ENCODE assay signal across 8 mouse cellular contexts in genomic region chr7:28393272-28393951, GRCm38 (mm10). TPM values are rescaled to one million over a fixed set of nuclear protein-coding genes. Genes with fewer than 3 reads are reported as not detected.
A peak's percentile ranks its signal among the peaks of the same experiment; 100 is the strongest.
DNase-seq lines count a peak whose midpoint lies in the region; ATAC-seq and TF ChIP-seq lines count a peak whose summit lies in the region.

No protein-coding gene starts in this region.

- no peak for TF ChIP-seq POLR2A in lung, adult 2 months (IDR thresholded peaks at IDR 0.05; ENCODE audit: borderline replicate concordance, extremely low read depth, low read depth, low read length)

- 6% methylated on average over 22 of the region's 22 CpGs for WGBS in lung, adult 2 months
- 6% methylated on average over 22 of the region's 22 CpGs for WGBS in embryonic facial prominence, embryonic 10.5 days
- WGBS in hindbrain, embryonic 15.5 days: 6% methylated on average over 22 of the region's 22 CpGs
- WGBS in midbrain, embryonic 16.5 days: 8% methylated on average over 22 of the region's 22 CpGs

- H3K4me3 ChIP-seq in lung, adult 2 months (replicated peaks; ENCODE audit: extremely low read depth, low read depth, low read length): peak overlapping the region; percentile 81
- H3K4me3 ChIP-seq in embryonic facial prominence, embryonic 10.5 days: peak overlapping the region; percentile 98
- peak overlapping the region; percentile 86 for H3K4me3 ChIP-seq in hindbrain, embryonic 15.5 days
- peak overlapping the region; percentile 97 for H3K4me3 ChIP-seq in midbrain, embryonic 16.5 days (ENCODE audit: low read depth, low read length)

- peaks cover 10% of the 10 kb centered on the region; the same call in 1 of the 2 replicates for H3K4me1 ChIP-seq in lung, adult 2 months (ENCODE audit: control insufficient read depth, insufficient read depth, low read length)
- H3K4me1 ChIP-seq in embryonic facial prominence, embryonic 10.5 days: peaks cover 18% of the 10 kb centered on the region
- H3K4me1 ChIP-seq in hindbrain, embryonic 15.5 days (replicated peaks): peaks cover 27% of the 10 kb centered on the region
- H3K4me1 ChIP-seq in midbrain, embryonic 16.5 days (ENCODE audit: control insufficient read depth, insufficient read depth, low read length): peaks cover 15% of the 10 kb centered on the region

- no peak for ATAC-seq in hindbrain, embryonic 15.5 days (ENCODE audit: low FRiP score, low read depth)
- no peak for ATAC-seq in midbrain, embryonic 16.5 days

- H3K9me3 ChIP-seq in embryonic facial prominence, embryonic 10.5 days: no peaks in the 10 kb centered on the region
- H3K9me3 ChIP-seq in hindbrain, embryonic 15.5 days: no peaks in the 10 kb centered on the region
- H3K9me3 ChIP-seq in midbrain, embryonic 16.5 days (replicated peaks; ENCODE audit: control insufficient read depth, low read length, poor library complexity, severe bottlenecking): no peaks in the 10 kb centered on the region

- H3K4me2 ChIP-seq in hindbrain, embryonic 15.5 days: peak overlapping the region; percentile 80
- H3K4me2 ChIP-seq in midbrain, embryonic 16.5 days (ENCODE audit: low read length): peak overlapping the region; percentile 97

- H3K9ac ChIP-seq in hindbrain, embryonic 15.5 days: peak overlapping the region; percentile 80
- peak overlapping the region; percentile 88 for H3K9ac ChIP-seq in midbrain, embryonic 16.5 days (ENCODE audit: low read depth, low read length)

- DNase-seq in lung, adult 2 months: no peak
- DNase-seq in lung, postnatal 36 days: no peak
- no peak for DNase-seq in embryonic facial prominence, embryonic 10.5 days (ENCODE audit: low spot score)
- DNase-seq in embryo, embryonic 11 days: no peak
- DNase-seq in thymus, adult 18-20 months: no peak
- DNase-seq in spleen, adult 18-20 months: no peak

- TF ChIP-seq CTCF in lung, adult 2 months (IDR thresholded peaks at IDR 0.05; ENCODE audit: insufficient read depth, low read length): no peak

- peak overlapping the region; percentile 87 for H3K27ac ChIP-seq in embryonic facial prominence, embryonic 10.5 days (replicated peaks)
- peak overlapping the region; percentile 83 for H3K27ac ChIP-seq in hindbrain, embryonic 15.5 days (replicated peaks)
- H3K27ac ChIP-seq in midbrain, embryonic 16.5 days (ENCODE audit: low read length): peak overlapping the region; percentile 81

- H3K36me3 ChIP-seq in embryonic facial prominence, embryonic 10.5 days (replicated peaks): peaks cover 67% of the 10 kb centered on the region
- H3K36me3 ChIP-seq in hindbrain, embryonic 15.5 days: peaks cover 50% of the 10 kb centered on the region
- peaks cover 24% of the 10 kb centered on the region for H3K36me3 ChIP-seq in midbrain, embryonic 16.5 days (ENCODE audit: control insufficient read depth, insufficient read depth, low read length)

- H3K27me3 ChIP-seq in embryonic facial prominence, embryonic 10.5 days (replicated peaks; ENCODE audit: low read depth, poor library complexity, severe bottlenecking): no peaks in the 10 kb centered on the region
- H3K27me3 ChIP-seq in hindbrain, embryonic 15.5 days: no peaks in the 10 kb centered on the region
- H3K27me3 ChIP-seq in midbrain, embryonic 16.5 days (ENCODE audit: control insufficient read depth, insufficient read depth, low read depth, low read length): no peaks in the 10 kb centered on the region

RNA-seq across cellular contexts. Expression of gene Paf1, which starts 0.7 kb away (rescaled TPM):
- polyA plus RNA-seq in lung, adult 2 months (2012; rRNA removed): 81.5 and 103 TPM in 2 replicates
- 88.3 and 89.0 TPM in 2 replicates for polyA plus RNA-seq in embryonic facial prominence, embryonic 10.5 days (2016; fragmentation: Nextera tagmentation; extraction: Ambion mirVana)
- 93.3 and 96.8 TPM in 2 replicates for polyA plus RNA-seq in hindbrain, embryonic 15.5 days (2015; fragmentation: Nextera tagmentation; extraction: Ambion mirVana)
- polyA plus RNA-seq in midbrain, embryonic 16.5 days (2015; fragmentation: Nextera tagmentation; extraction: Ambion mirVana): 96.1 and 109 TPM in 2 replicates

RNA-seq across cellular contexts. Expression of gene Med29, which starts 0.9 kb away (rescaled TPM):
- 37.3 and 39.2 TPM in 2 replicates for polyA plus RNA-seq in lung, adult 2 months (2012; rRNA removed)
- 61.9 and 62.6 TPM in 2 replicates for polyA plus RNA-seq in embryonic facial prominence, embryonic 10.5 days (2016; fragmentation: Nextera tagmentation; extraction: Ambion mirVana)
- polyA plus RNA-seq in hindbrain, embryonic 15.5 days (2015; fragmentation: Nextera tagmentation; extraction: Ambion mirVana): 46.1 and 46.6 TPM in 2 replicates
- polyA plus RNA-seq in midbrain, embryonic 16.5 days (2015; fragmentation: Nextera tagmentation; extraction: Ambion mirVana): 39.6 and 40.3 TPM in 2 replicates

RNA-seq across cellular contexts. Expression of gene Zfp36, which starts 13.4 kb away (rescaled TPM):
- 83.3 and 136 TPM in 2 replicates for polyA plus RNA-seq in lung, adult 2 months (2012; rRNA removed)
- 5.6 and 5.7 TPM in 2 replicates for polyA plus RNA-seq in embryonic facial prominence, embryonic 10.5 days (2016; fragmentation: Nextera tagmentation; extraction: Ambion mirVana)
- 4.4 and 4.6 TPM in 2 replicates for polyA plus RNA-seq in hindbrain, embryonic 15.5 days (2015; fragmentation: Nextera tagmentation; extraction: Ambion mirVana)
- 2.9 and 3.3 TPM in 2 replicates for polyA plus RNA-seq in midbrain, embryonic 16.5 days (2015; fragmentation: Nextera tagmentation; extraction: Ambion mirVana)

RNA-seq across cellular contexts. Expression of gene Plekhg2, which starts 21.0 kb away (rescaled TPM):
- polyA plus RNA-seq in lung, adult 2 months (2012; rRNA removed): 37.5 and 40.0 TPM in 2 replicates
- 93.4 and 101 TPM in 2 replicates for polyA plus RNA-seq in embryonic facial prominence, embryonic 10.5 days (2016; fragmentation: Nextera tagmentation; extraction: Ambion mirVana)
- 26.8 and 27.6 TPM in 2 replicates for polyA plus RNA-seq in hindbrain, embryonic 15.5 days (2015; fragmentation: Nextera tagmentation; extraction: Ambion mirVana)
- 22.9 and 23.1 TPM in 2 replicates for polyA plus RNA-seq in midbrain, embryonic 16.5 days (2015; fragmentation: Nextera tagmentation; extraction: Ambion mirVana)

RNA-seq across cellular contexts. Expression of gene Rps16, which starts 43.0 kb away (rescaled TPM):
- polyA plus RNA-seq in lung, adult 2 months (2012; rRNA removed): 529 and 774 TPM in 2 replicates
- 1,023 and 1,043 TPM in 2 replicates for polyA plus RNA-seq in embryonic facial prominence, embryonic 10.5 days (2016; fragmentation: Nextera tagmentation; extraction: Ambion mirVana)
- polyA plus RNA-seq in hindbrain, embryonic 15.5 days (2015; fragmentation: Nextera tagmentation; extraction: Ambion mirVana): 444 and 501 TPM in 2 replicates
- 414 and 435 TPM in 2 replicates for polyA plus RNA-seq in midbrain, embryonic 16.5 days (2015; fragmentation: Nextera tagmentation; extraction: Ambion mirVana)

Comparison
In these comparisons a context has a peak if more than half of its experiments do, and no peak if none do; other contexts are left out.
1. RNA of gene Zfp36, which starts 13.4 kb away (polyA plus RNA-seq): 83.3 to 136 TPM in lung, adult 2 months; 5.6 to 5.7 TPM in embryonic facial prominence, embryonic 10.5 days, 4.4 to 4.6 TPM in hindbrain, embryonic 15.5 days and 2.9 to 3.3 TPM in midbrain, embryonic 16.5 days; every median in the first group is over 10 times any median in the second.
2. Peak in every context shown above with its lines, with median percentiles within 50 percentile points of each other: H3K4me3 ChIP-seq and H3K27ac ChIP-seq.